Mouse (Mus musculus) brain, adult 2 months (tissue): ENCODE measurements at regions not wholly inside any gene's neighbourhood (a gene's known extent, or its start where the extent isn't known, plus 50 kb on each side); places are given as distances from the start of the nearest gene placed in this dataset.

Experiments
- DNase-seq: peaks from one replicate; pipeline ENCODE4 v3.0.0; 2011; ENCODE audit warnings: low read depth, low spot score

DNA sequence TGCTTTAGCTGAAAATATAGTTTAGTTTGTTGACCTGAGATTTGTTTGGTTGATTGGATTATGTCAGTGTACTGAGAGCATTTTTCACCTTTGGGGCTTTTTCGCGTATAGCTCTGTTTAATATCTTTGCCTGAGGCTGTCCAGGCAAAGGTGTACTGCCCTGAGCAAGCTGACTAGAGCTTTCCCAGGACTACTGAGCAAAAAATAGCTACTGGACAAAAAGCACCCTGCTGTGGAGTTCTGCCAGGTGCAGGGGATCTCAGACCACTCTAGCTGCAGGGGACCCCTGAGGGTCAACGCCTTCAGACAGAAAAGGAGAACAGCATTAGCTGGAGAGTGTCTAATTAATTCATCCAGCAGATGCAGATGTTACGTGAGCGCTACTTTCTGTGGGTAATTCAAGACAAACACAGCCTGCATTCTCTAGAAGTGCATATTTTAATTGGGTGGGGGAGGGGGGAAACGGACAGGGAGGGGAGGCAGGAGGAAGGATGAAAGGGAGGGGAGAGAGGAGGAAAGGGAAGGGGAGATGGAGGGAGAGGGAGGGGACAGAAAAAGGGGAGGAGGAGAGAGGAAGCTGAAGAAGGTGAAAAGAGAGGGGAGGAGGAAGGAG is 61.7 kb downstream of the Thnsl1 start:
- DNase-seq = peak; percentile 27

GRCm38 (mm10) chr2:21269989-21270846 is 64.7 kb downstream of the Thnsl1 start:
- DNase-seq = peak; percentile 58

DNA sequence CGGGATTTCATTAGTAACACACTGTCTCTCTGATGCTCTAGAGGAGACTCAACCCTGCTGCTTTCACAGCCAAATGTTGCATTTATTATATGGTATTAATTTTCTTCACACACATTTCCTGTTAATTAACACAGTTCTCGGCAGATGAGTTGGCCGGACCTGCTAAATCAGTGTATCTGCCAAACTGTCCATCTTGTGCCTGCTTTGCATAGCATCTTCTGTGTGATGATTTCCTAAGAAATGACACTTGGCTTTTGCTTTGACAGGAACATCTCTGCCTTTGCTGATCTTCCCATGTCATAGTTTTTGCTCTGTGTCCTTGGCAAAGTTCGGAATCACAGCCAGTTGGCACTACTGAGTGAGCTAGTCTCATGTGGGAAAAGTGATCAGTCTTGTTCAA is 67.9 kb downstream of the Thnsl1 start:
- no peak for DNase-seq

DNA sequence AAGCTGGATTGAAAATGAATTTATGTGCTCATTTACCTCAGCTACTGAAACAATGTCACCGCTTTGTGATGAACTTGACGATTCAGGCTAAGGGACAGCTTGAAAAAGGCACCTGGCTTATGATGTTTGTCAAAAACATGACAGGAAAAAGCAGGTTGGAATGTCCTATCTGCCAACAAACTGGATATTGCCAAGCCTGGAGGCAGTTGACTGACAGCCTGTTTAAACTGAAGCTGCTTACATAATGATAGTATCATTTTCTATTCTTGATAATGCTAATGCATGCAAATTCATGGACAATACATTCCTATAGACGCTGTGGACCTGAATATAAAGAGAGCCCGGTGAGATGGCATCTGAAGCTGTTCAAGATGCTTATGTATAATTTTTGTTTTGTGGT is 69.8 kb downstream of the Thnsl1 start:
- DNase-seq = no peak

DNA sequence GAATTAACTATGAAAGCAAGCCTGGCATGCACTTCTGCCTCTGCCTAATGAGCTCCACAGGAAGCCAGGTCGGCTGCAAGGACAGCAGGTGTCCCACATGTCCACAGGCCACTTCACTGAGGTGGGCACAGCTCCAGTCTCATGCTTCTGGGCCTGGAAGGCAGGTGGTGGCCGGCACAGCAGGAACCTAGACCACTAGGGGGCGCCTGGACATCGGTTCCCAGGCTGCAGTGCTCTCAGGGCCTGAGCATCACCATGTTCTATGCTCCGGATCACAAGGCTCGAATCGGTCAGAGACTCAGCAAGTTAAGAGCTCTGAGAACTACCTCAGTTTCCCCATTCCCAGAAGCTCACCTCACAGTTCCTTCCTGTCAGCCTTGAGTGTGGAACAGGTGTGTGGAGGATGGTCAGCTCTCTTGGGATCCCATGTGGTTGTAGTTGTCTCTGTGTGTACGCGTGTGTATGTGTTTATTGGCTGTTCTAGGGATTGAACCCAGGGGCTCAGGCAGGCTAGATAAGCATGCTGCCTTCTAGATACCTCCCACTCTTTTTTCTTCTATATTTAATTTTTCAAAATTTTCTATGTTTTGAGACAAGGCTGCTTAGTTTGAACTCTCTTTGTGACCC is 75.4 kb downstream of the Thnsl1 start:
- peak; percentile 97 for DNase-seq

DNA sequence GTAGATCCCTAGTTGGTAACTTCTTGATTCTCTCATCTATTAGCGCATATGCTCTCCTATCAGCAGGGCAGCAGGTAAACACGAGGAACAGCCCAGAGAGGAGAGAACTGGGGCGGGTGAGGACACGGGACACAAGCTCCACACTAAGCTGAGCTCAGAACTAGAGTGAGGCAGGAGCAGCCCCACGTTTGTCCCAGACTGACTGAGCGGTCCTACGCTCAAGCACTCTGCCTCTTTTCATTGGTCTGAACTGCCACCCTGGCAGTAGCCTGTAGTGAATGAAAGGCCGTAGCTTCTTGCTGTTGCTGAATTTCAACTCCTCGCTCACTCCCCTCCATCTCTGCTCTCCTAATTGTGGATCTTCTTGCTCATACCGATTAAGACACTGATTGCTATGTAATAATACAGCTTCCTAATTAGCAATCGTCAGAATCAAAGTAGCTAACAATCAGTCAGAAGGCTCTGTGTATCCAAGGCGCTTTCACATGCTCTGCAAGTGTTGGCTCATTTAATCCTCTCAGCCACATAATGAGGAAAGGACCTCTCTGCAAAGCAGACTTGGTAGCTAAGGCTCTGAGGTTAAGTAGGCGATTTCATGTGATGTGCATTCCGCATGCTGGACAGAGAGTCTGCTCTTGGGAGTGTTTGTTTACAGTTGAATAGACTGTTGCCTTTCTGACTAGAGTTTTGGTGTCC is 77.1 kb downstream of the Thnsl1 start:
- DNase-seq = peak; percentile 35

- peak; percentile 51 for DNase-seq
Measured at GRCm38 (mm10) chr2:21284881-21285280, 79.4 kb downstream of the Thnsl1 start.

GRCm38 (mm10) chr2:21287786-21288185 is 79.6 kb upstream of the Gpr158 start:
- DNase-seq = peak; percentile 69

DNA sequence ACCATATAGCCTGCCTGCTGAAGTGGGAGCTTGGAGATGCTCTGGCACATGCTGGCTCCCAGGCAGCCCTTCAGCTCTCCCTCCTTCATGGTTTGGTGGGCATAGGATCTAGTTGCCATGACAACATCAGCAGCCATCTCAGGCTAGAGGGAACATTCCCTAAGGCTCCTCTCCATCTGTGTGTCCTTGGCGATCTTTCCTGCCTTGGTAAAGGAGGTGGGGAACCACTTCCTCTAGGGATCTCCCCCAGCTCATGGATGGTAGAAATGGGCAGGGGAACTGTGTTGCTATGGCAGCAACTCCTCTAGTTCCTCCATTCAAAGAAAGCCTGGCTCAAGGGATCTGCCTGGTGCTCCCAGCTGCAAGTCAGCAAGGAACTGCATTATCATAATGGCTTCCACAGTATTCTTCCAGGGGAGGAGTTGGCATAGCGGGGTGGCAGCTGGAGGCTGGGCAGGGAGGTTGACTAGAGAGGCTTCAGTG is 74.6 kb upstream of the Gpr158 start:
- DNase-seq = peak; percentile 81

- peak; percentile 76 for DNase-seq
Measured at GRCm38 (mm10) chr2:21294002-21294401, 73.3 kb upstream of the Gpr158 start.

- DNase-seq = peak; percentile 45
Measured at GRCm38 (mm10) chr2:21299681-21300080, 67.7 kb upstream of the Gpr158 start.
